Mouse (Mus musculus): ENCODE data around the gene Ythdc1. TPM values are rescaled to one million over a fixed set of nuclear protein-coding genes. Genes with fewer than 3 reads are reported as not detected.
"Not testable (repeated sequence)": the region's sequence is repeated elsewhere in the genome, so short reads cannot be mapped to it uniquely, and the experiment has no call there.

Gene Ythdc1
- total RNA-seq (2015): 84.1 and 88.3 TPM in 2 replicates
- total RNA-seq (2017): 99.6 and 121 TPM in 2 replicates

DNA sequence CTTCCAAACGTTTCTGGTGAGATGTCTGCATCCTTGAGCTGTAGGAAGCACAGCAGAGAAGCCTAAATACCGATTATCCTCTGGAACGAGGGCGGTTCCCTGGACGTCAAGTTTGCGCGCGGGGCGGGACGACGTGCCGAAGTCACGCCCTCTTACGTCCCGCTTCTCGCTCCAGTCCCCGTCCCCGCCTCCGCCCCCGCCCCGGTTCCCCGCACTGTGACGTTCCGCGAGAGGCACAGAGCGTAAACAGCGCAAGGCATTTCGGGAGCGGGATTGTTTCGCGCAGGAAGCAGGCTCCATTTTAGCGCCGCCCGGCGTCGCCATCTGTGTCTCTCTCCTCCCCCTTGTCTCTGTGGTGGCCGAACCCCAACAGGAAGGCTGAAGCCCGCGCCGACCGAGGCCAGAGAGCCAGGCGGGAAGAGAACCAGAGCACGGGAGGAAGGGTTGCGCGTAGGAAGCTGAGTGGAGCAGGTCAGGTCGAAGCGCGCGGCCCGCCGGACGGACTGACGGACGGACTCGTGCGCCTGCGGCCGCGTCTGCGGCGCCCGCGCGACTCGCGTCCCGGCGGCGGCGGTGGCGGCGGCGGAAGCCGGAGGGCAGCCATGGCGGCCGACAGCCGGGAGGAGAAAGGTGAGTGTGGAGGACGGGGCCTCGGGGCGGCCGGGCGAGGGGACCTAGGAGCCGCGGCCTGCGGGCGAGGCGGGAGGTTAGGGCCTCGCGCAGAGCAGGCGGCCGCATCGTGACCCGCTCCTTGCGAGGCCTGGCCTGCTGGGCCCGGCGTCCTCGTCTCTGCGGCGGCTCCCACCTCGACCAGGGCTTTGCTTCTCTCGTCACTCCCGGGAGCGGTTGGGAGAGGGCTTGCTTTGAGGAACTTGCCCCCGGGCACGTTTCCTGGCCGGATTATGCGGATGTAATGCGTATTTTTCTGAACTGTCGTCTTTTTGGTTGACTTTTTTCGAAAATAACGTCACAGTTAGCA lies at the start of gene Ythdc1:
TSS of gene Ythdc1 (plus strand) at position 260 of the 979 bp plus-strand sequence.
- peak; percentile 93 for ATAC-seq (ENCODE audit: poor library complexity, severe bottlenecking)

DNA sequence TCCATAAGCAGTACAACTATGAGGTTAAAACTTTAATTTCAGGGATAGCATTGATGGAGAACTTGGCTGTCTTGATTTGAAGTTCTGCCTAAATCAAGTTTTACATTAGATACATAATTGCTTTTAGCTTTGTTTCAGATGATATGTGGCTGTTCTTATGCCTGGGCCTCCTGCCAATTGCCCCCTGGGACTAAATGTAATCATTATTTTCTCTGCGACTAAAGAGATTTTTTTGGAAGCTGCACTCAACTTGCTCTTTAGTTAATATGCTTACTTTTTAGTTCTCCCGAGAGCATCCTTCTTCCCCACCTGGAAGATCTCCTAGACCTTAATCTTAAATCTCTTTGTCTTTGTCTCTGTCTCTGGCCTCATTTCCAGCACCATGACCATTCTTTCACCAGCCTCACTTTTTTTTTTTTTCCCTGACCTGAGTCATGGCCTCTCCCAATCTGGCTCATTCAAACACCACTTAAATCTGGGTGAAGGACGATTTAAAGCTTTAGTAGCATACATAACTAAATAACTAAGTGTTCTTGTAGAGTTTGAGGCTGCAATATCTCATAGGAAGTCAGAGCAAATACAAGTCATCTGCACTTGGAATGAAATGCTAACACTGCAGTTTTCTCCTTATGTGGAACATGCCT lies 34.9 kb upstream of the Ythdc1 start:
- ATAC-seq (ENCODE audit: poor library complexity, severe bottlenecking): no peak

DNA sequence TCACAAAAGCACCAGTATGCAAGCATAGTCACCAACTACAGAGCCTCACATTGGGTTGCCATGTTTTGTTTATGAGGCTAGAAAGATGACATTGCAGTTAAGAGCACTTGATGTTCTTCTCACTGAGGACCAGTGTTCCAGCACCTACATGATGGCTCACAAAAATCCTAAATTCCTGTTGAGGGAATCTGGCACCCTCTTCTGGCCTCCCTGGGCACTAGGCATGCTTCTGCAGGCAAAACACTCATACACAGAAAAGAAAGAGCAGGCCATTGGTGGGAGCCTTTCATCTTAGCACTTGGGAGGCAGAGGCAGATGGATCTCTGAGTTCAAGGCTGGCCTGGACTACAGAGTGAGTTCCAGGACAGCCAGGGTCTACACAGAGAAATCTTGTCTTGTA lies 33.0 kb upstream of the Ythdc1 start:
- ATAC-seq (ENCODE audit: poor library complexity, severe bottlenecking): no peak

DNA sequence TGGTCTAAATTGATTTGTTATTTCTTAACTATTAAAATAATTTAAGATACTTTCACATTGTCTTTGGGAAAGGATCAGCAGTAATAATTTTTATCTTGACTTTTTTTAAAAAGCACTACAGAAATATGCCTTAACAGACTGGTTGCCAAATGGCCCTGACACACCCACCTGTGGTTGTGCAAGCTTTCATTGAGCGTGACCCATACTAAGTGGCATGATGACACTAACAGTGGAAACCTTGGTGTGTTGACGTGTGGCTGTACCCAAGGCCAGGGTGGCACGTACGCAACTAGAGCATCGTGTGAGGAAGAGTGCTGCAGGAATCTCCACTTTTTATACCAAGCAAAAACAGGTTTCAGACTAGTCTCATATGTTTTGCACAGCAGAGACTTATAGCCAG lies 27.1 kb upstream of the Ythdc1 start:
- no peak for ATAC-seq (ENCODE audit: poor library complexity, severe bottlenecking)

DNA sequence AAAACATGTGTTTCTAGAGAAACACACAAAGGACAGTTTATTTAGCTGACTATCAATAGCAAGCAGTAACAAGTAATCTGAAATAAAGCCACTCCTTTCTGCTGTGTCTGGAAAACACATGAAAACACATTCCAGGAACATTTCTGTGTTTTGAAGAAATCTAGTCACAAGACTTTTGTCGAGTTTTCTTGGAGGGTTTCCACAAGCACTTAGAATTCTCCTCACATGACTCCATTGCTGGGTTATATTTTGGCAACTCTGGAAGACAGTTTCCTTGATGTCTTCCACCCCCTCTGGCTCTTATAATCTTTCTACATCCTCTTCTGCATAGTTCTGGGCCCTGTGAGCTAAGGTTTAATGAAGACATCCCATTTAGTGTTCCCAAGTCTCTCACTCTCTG lies 25.6 kb upstream of the Ythdc1 start:
- ATAC-seq (ENCODE audit: poor library complexity, severe bottlenecking): no peak

DNA sequence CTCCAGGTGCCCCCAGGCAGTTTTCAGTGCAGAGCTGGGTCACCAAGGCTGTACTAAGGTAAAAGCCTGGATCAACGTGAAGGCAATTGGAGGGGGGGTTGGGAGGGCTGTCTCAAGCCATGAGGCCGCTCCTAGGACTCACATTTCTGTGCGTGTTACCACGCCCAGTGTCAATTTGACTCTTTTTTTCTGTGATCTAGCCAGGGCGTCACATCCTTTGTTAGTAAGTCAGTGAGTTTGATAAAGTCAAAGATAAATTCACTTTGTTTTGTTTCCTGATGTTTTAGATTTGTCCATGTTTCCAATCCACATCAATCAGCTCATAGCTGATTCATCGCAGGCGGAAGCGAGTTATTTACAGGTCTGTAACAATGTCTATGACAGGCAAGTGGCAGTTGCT lies 21.0 kb upstream of the Ythdc1 start:
- ATAC-seq (ENCODE audit: poor library complexity, severe bottlenecking): no peak

DNA sequence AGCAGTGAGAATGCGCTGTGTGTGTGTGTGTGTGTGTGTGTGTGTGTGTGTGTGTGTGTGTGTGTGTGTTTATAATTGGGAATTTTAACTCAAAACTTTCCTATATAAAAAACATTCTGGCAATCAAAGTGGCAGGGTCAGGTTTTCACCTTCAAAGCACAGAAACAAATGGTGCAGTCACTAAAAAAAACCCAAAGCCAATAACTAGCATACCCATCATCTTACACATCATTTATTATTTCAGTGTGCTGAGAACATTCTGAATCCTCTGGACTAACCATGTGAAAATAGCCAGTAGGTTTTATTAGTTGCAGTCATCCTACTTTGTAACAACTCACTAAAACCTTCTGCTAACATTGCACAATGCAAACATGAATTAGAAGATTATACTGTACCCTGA lies 19.8 kb upstream of the Ythdc1 start:
- ATAC-seq (ENCODE audit: poor library complexity, severe bottlenecking): no peak

DNA sequence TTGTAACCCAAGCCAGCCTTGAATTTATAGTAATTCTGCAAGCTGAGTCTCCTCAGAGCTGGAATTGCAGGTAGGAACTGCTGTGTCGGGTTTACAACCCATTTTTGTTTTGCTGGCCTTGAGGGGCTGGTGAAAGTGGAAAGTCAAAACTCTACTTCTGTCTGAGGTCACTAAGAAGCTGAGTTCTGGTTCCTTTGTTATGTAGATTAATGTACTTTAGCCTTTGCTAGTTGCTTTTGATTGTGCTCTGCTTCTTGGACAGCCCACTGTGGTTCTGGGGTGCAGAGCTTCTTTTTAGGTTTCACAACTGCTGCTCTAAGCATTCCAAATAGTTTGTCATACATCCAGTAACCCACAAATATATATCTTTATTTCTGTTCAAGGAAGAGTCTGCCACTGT lies 17.2 kb upstream of the Ythdc1 start:
- ATAC-seq (ENCODE audit: poor library complexity, severe bottlenecking): no peak

DNA sequence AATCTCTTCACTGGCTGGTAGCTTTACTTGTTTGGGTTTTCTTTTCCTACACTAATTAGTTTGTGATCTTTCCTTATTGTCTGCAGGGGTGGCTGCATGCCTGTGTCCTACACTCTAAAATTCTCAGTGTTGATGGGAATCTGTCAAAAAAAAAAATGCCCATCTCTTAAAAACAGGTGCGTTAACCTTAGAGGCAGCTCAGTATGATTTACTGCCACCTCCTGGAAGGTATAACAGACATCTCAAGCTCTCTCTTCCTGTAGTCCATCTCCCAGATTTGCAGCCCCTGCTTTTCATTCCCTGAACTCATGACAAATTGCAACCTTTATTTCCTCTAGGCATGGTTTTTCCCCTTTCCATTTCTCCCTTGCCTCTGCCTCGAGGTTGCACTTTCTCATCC lies 14.1 kb upstream of the Ythdc1 start:
- ATAC-seq (ENCODE audit: poor library complexity, severe bottlenecking): no peak

DNA sequence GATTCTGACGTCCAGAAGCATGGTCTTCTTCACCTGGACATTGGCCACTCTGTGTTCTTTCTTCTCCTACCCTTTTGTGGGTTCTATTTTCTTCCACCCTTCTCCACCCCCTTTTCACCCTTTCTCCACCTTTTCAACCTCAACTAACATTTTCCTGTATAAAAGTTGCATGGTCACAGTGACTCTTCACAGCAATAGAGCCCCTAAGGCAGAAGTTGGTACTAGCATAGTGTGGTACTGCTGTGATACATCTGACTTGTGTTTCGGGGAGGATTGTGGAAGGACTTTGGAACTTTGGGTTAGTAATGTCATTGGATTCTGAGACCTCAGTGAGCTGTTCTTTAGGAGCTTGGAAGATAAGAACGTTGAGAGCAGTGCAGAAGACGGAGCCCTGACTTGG lies 11.8 kb upstream of the Ythdc1 start:
- no peak for ATAC-seq (ENCODE audit: poor library complexity, severe bottlenecking)

DNA sequence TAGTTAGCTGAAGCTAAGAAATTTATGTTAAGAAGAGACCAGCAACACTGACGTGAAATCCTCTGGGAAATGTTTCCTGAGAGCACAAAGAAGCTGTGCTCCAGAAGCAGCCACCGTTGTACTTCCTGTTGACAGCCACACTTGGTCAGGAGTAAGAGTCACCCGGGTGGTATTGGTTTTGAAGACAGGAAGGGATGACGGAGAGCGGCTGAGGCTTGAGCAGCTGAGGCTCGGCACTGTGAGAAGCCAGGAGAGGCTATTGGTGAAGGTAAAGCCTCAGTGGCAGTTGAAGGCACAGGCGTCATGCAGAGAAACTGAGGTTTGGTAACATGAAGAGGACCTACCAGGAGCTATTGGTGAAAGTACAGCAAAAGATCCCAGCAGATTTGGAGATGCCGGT lies 11.2 kb upstream of the Ythdc1 start:
- ATAC-seq (ENCODE audit: poor library complexity, severe bottlenecking): peak; percentile 35; the same call in 1 of the 2 replicates

DNA sequence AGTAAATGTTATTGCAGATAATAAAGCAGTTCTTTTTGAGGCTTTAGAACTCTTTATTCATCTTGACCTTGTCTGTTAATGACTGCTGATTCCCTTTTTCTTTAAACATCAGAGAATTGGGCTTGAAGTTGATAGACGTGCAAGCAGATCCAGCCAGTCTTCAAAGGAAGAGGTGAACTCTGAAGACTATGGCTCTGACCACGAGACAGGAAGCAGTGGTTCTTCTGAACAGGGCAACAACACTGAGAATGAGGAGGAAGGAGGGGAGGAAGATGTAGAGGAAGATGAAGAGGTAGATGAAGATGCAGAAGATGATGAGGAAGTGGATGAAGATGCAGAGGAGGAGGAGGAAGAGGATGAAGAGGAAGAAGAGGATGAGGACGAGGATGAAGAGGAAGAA lies 12.8 kb downstream of the Ythdc1 start:
- ATAC-seq (ENCODE audit: poor library complexity, severe bottlenecking): no peak

DNA sequence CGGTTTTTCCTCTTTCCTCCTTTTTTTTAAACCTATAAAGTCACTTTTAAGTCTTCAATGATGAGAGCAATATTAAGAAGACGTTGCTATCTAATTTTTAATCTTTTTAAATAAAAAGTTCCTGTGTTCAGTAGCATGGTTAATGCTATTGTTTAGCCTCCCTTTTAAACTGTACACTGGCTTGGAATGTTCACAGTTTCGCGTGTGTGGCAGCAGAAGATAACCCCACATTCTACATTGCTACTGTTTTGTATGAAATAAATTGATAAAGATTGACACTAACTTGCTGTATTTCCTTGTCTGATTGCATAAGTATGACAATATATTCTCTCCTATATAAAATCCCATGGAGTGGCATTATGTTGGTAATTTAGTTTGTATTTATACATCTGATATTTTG lies 32.4 kb downstream of the Ythdc1 start:
- ATAC-seq (ENCODE audit: poor library complexity, severe bottlenecking): not testable (repeated sequence)

DNA sequence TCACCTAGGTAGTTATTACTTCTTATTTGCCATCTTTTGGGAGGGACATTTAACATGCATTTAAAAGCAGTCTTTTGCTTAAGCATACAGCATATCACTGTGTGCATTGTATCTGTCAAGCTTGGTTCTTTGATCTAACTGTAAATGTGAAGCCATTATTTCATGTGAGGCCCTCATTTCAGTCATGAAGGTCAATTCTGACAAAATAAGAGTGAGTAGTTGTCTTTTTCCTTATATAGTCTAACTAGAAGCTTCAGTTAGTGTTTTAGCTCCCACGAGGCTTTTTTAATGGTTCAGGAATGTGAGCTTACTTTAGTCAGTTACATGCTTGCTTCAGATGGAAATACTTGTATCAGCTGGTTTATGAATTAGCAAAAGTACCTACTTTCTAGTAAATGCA lies 34.1 kb downstream of the Ythdc1 start:
- no peak for ATAC-seq (ENCODE audit: poor library complexity, severe bottlenecking)

DNA sequence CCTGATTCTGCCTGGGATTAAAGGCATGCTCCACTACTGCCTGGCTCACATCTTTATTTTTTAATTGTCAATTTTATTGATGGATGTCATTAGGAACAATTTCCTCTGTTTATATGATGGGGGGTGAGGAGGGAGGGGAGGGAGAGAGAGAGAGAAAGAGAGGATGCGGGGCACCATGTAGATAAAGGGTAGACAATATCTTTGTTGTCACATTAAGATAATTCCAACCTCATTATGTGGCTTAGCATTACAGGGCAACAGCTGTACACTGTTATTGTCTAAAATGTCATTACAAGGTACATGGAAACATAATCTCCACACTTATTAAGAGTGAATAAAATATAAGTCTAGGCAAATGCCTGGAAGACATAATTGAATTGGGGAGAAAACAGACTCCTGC lies 35.5 kb downstream of the Ythdc1 start:
- no peak for ATAC-seq (ENCODE audit: poor library complexity, severe bottlenecking)

DNA sequence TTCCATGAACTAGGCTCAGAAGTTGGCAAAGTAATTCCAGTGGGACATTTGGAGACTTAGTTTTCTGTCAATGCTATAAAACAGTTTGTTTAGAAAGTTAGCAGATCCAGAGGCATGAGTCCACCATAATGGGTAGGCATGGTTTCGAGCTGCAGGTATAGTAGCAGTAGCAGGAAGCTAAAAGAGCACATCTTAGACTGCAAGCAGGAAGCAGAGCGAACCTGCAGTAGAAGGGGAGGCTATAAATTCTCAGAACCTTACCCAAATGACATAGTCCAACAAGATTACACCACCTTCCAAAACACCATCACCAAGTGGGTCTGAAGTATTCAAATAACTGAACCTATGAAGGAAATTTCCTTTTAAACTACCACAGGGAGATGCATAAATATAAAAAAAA lies 36.2 kb downstream of the Ythdc1 start:
- ATAC-seq (ENCODE audit: poor library complexity, severe bottlenecking): no peak

DNA sequence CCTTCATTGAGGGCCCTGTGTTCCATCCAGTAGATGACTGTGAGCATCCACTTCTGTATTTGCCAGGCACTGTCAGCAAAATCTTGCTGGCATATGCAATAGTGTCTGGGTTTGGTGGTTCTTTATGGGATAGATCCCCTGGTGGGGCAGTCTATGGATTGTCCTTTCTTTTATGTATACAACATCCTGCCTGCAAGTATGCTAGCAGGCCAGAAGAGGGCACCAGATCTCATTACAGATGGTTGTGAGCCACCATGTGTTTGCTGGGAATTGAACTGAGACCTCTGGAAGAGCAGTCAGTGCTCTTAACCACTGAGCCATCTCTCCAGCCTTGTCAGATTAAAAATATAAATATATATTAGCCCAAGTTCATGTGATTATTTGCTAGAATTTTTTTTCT lies 37.2 kb downstream of the Ythdc1 start:
- ATAC-seq (ENCODE audit: poor library complexity, severe bottlenecking): not testable (repeated sequence)

DNA sequence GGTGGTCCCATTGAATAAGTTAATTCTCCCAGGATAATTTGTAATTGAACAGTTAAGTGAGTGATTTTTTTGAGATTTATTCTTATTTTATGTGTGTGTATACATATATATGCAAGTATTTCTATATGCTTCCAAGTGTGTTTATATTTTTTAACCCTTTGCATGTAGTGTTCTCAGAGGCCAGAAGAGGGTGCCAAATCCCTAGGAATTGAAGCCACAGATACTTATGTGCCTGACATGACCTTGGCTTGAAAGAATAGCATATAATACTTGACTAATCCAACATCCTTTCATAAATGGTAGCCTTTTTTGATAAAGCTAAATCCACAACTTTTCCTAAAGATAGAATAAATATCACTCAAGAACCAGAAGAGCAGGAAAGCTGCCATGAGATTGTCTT lies 46.1 kb downstream of the Ythdc1 start:
- ATAC-seq (ENCODE audit: poor library complexity, severe bottlenecking): no peak

DNA sequence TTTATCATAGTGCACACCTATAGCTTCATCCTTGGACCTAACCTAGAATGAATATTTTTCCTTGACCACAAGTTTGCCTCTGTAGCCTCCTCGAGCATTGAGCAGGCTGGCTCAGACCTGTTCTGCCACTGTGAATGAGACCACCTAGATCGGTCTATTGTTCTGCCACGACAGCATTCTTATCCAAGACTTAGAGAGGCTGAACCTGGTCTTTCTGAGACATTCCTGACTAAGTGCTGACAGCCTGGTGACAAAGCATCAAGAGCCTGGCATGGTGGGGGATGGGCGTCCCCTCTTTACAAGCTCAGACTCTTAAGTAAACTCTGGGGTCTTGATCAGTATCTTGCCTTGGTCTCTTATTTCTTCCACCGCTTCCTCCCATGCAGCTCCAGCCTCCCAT lies 47.6 kb downstream of the Ythdc1 start:
- ATAC-seq (ENCODE audit: poor library complexity, severe bottlenecking): no peak

DNA sequence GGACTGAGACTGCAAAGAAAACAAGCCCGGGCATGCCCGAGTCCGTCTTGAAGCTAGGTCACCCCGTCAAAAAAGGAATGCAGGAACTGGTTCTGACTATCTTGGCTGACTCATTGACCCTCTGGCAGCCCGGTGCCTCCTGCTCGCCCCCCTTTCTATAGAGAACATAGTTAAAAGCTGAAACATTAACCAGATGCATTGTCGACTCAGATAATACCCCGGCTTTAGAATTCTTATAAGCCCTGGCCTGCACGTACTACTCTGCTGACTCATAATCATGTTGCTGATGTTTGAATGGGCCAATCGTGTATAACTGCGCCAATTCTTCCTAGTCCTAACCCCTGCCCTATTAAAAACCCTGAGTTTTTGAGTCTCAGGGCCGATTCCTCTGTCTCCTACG lies 52.5 kb downstream of the Ythdc1 start:
- not testable (repeated sequence) for ATAC-seq (ENCODE audit: poor library complexity, severe bottlenecking)

DNA sequence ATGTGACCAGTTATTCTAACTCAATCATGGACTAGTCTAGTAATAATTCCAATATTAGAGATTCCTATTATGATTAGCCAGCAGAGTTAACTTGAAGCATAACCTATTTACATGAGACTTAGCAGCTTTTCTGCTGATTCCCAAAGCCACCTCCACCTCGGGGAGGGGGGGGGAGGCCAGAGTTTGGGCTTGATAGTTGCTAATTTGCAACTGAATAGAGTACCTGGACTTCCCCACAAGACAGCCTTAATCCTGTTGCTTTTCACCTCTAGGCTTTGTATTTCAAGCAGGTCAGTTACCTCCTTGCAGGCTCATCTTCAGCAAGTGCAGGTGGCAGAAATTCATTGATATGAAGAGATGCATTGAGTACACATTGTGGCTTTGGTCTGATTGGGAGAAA lies 53.7 kb downstream of the Ythdc1 start:
- ATAC-seq (ENCODE audit: poor library complexity, severe bottlenecking): no peak

DNA sequence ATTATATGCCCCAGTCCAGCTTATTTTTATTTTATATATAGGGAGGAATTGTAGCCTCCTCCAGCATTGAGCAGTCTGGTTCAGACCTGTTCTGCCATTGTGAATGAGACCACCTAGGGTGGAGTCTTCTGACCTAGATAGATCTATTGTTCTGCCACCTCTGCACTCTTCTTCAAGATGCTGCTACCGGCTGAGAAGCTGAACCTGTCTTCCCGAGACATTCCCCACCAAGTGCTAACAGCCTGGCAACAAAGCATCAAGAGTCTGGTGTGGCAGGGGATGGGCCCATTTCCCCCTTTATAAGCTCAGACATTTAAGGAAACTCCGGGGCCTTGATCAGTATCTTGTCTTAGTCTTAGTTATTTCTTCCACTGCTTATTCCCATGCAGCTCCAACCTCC lies 54.3 kb downstream of the Ythdc1 start:
- ATAC-seq (ENCODE audit: poor library complexity, severe bottlenecking): no peak
